Mouse (Mus musculus) limb, embryonic 14.5 days (tissue): ENCODE measurements at regions not wholly inside any gene's neighbourhood (a gene's known extent, or its start where the extent isn't known, plus 50 kb on each side); places are given as distances from the start of the nearest gene placed in this dataset.

Source experiments
- ATAC-seq: fragments of 200-750 bp; cut with Nextera tagmentation; 2 replicates; pipeline ENCODE4 v1.8.0; 2017; ENCODE audit warnings: low read depth, moderate number of reproducible peaks, moderate TSS enrichment; ENCODE audit not compliant: low FRiP score
- DNase-seq: peaks from one replicate; pipeline ENCODE4 v3.0.0-alpha.2; 2015; ENCODE audit warnings: low spot score
- H3K27ac ChIP-seq: fragments of 300-500 bp; sonication (generic); replicated peaks from 2 replicates; pipeline ENCODE4 v1.5.1; 2014; ENCODE audit warnings: low read depth, mild to moderate bottlenecking, low read length, moderate library complexity, mixed read lengths
- H3K27me3 ChIP-seq: fragments of 300-500 bp; sonication (generic); 2 replicates; pipeline ENCODE4 v1.6.1; 2014; ENCODE audit warnings: low read length, mixed read lengths; ENCODE audit not compliant: control insufficient read depth, insufficient read depth
- H3K36me3 ChIP-seq: fragments of 300-500 bp; sonication (generic); 2 replicates; pipeline ENCODE4 v1.6.1; 2014; ENCODE audit warnings: mild to moderate bottlenecking, low read length, moderate library complexity, mixed read lengths; ENCODE audit not compliant: control insufficient read depth, insufficient read depth
- H3K4me1 ChIP-seq: fragments of 300-500 bp; sonication (generic); 2 replicates; pipeline ENCODE4 v1.6.1; 2014; ENCODE audit warnings: antibody characterized with exemption, low read length, mixed read lengths; ENCODE audit not compliant: control insufficient read depth, insufficient read depth
- H3K4me2 ChIP-seq: fragments of 300-500 bp; sonication (generic); replicated peaks from 2 replicates; pipeline ENCODE4 v1.6.1; 2014; ENCODE audit warnings: low read depth, mild to moderate bottlenecking, low read length, moderate library complexity; ENCODE audit not compliant: severe bottlenecking
- H3K4me3 ChIP-seq: fragments of 300-500 bp; sonication (generic); replicated peaks from 2 replicates; pipeline ENCODE4 v1.5.1; 2014; ENCODE audit warnings: low read length
- H3K9ac ChIP-seq: fragments of 300-500 bp; sonication (generic); 2 replicates; pipeline ENCODE4 v1.6.1; 2014; ENCODE audit warnings: mild to moderate bottlenecking, low read depth, low read length, moderate library complexity; ENCODE audit not compliant: severe bottlenecking
- H3K9me3 ChIP-seq: fragments of 300-500 bp; sonication (generic); 2 replicates; pipeline ENCODE4 v1.6.1; 2016; ENCODE audit warnings: low read length; ENCODE audit not compliant: control insufficient read depth
- POLR2A ChIP-seq: fragments of 200-500 bp; IDR thresholded peaks from 2 replicates; pipeline ENCODE4 v1.8.0; 2012; ENCODE audit warnings: inconsistent platforms, mild to moderate bottlenecking, moderate library complexity, borderline replicate concordance; ENCODE audit not compliant: insufficient read depth, insufficient read length; ENCODE audit errors: extremely low read depth
- WGBS: fragments of 180-500 bp; shearing (Covaris S2); extraction: QIAGEN DNeasy Blood & Tissue Kit; methylation state at CpG from one replicate; pipeline ENCODE4 v1.1.7; 2014; 5-methylcytosine and 5-hydroxymethylcytosine counted together

- Histone ChIP-seq H3K9ac (peak overlapping the region; percentile 50), H3K36me3 (no peaks in the 10 kb centered on the region), H3K27me3 (peaks cover 74% of the 10 kb centered on the region), H3K4me1 (peaks cover 10% of the 10 kb centered on the region), H3K4me2 (peak overlapping the region; percentile 91), H3K27ac (no peak overlapping the region), H3K4me3 (peak overlapping the region; percentile 52), H3K9me3 (no peaks in the 10 kb centered on the region)
- peak; percentile 88 for ATAC-seq
- TF ChIP-seq POLR2A, result no peak
- under 1% methylated on average over 43 of the region's 68 CpGs for WGBS
- peak; percentile 74 for DNase-seq
Observed at GRCm38 (mm10) chr9:122572060-122572835, 174.9 kb upstream of the Topaz1 start.

- 1% methylated on average over 13 of the region's 13 CpGs for WGBS
- peak overlapping the region; percentile 50 for H3K9ac ChIP-seq
Observed at GRCm38 (mm10) chr9:122572836-122573267, 174.3 kb upstream of the Topaz1 start.

DNA sequence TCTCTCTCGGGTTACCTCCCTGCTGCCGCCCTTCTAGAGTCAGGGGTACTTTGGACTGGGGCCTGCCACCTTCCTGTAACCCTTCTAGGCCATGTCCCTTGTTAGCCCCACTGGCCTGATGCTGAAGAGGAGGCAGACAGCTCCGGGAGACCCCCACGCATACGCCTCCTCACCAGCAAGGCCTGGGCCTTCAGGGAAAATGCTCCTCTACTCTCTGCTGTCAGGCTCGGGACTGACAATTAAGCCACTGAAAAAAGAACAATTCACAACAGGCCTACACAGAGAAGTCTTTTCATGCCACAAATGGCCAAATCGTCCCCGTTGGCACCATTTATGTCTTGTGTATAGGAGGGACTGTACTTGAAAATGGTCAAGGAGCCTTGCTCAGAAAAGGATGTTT lies 161.9 kb upstream of the Topaz1 start:
- no peak for TF ChIP-seq POLR2A
- ATAC-seq, result no peak
- WGBS, result 77% methylated on average over 8 of the region's 8 CpGs
- Histone ChIP-seq H3K36me3 (no peaks in the 10 kb centered on the region), H3K9ac (no peak overlapping the region), H3K9me3 (no peaks in the 10 kb centered on the region), H3K27me3 (no peaks in the 10 kb centered on the region), H3K27ac (no peak overlapping the region), H3K4me3 (no peak overlapping the region), H3K4me2 (no peak overlapping the region), H3K4me1 (no peaks in the 10 kb centered on the region)
- no peak for DNase-seq

More at GRCm38 (mm10) chr9:122572836-122573267, 174.3 kb upstream of the Topaz1 start:
- no peak for TF ChIP-seq POLR2A
- Histone ChIP-seq H3K4me1 (peaks cover 10% of the 10 kb centered on the region), H3K27ac (no peak overlapping the region), H3K4me2 (peak overlapping the region; percentile 91), H3K9me3 (no peaks in the 10 kb centered on the region), H3K27me3 (peaks cover 68% of the 10 kb centered on the region), H3K36me3 (no peaks in the 10 kb centered on the region), H3K4me3 (peak overlapping the region; percentile 52)
- ATAC-seq, result no peak
- DNase-seq, result no peak

DNA sequence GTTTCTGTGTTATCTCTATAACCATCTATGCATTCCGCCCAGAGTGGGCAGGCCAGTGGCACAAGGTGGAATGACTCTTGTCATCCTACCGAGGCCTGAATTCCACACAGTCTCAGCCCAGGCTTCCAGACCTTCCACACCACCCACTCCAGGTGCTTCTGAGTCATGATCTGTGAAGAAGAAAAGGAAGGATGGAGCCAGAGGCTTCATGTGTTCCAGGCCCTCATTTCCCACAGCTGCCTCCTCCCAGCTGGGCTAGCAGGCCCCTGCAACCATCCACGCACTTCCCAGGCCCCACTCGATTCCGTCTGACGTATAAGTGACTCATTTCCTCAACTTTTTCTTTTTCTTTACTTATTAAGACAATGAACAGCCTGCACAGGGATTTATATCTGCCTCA lies 160.7 kb upstream of the Topaz1 start:
- WGBS, result 83% methylated on average over 6 of the region's 6 CpGs
- TF ChIP-seq POLR2A, result no peak
- H3K4me2 ChIP-seq, result no peak overlapping the region
- H3K9ac ChIP-seq, result no peak overlapping the region
- no peaks in the 10 kb centered on the region for H3K27me3 ChIP-seq
- H3K9me3 ChIP-seq, result no peaks in the 10 kb centered on the region
- no peak for ATAC-seq
- no peaks in the 10 kb centered on the region for H3K4me1 ChIP-seq
- H3K4me3 ChIP-seq, result no peak overlapping the region
- no peak for DNase-seq
- no peaks in the 10 kb centered on the region for H3K36me3 ChIP-seq
- H3K27ac ChIP-seq, result no peak overlapping the region

GRCm38 (mm10) chr9:122586986-122587385 lies 160.2 kb upstream of the Topaz1 start:
- no peaks in the 10 kb centered on the region for H3K4me1 ChIP-seq
- H3K27ac ChIP-seq, result no peak overlapping the region
- TF ChIP-seq POLR2A, result no peak
- DNase-seq, result no peak
- H3K27me3 ChIP-seq, result no peaks in the 10 kb centered on the region
- H3K36me3 ChIP-seq, result no peaks in the 10 kb centered on the region
- no peaks in the 10 kb centered on the region for H3K9me3 ChIP-seq
- ATAC-seq, result no peak
- H3K4me2 ChIP-seq, result no peak overlapping the region
- no peak overlapping the region for H3K4me3 ChIP-seq
- 62% methylated on average over 5 of the region's 5 CpGs for WGBS
- no peak overlapping the region for H3K9ac ChIP-seq

GRCm38 (mm10) chr9:122588246-122588645 lies 158.9 kb upstream of the Topaz1 start:
- no peak for DNase-seq
- Histone ChIP-seq H3K27ac (no peak overlapping the region), H3K9me3 (no peaks in the 10 kb centered on the region), H3K4me2 (no peak overlapping the region), H3K27me3 (no peaks in the 10 kb centered on the region), H3K36me3 (no peaks in the 10 kb centered on the region), H3K4me3 (no peak overlapping the region), H3K4me1 (no peaks in the 10 kb centered on the region; the same call in 1 of the 2 replicates), H3K9ac (no peak overlapping the region)
- no peak for ATAC-seq
- 79% methylated on average over 8 of the region's 8 CpGs for WGBS
- TF ChIP-seq POLR2A, result no peak
